Mouse (Mus musculus) stomach, postnatal 0 days (tissue): ENCODE measurements around the gene L3hypdh.

Experiments
- CTCF ChIP-seq: IDR thresholded peaks from 2 replicates; pipeline ENCODE4 v1.5.1; 2016; ENCODE audit warnings: antibody characterized with exemption, low read depth, mild to moderate bottlenecking, moderate library complexity
- EP300 ChIP-seq: optimal IDR thresholded peaks from 2 replicates; pipeline ENCODE3; 2016; ENCODE audit warnings: antibody characterized with exemption

GRCm38 (mm10) chr12:72086166-72086825 lies 1.1 kb upstream of the L3hypdh start:
- TF ChIP-seq CTCF, result no peak
- TF ChIP-seq EP300, result no peak
